Mouse (Mus musculus) brain, embryonic 18.5 days (tissue): ENCODE results near the gene Oxct1.
A peak's percentile ranks its signal among the peaks of the same experiment; 100 is the strongest.

Experiments used
- DNase-seq: peaks from one replicate; pipeline ENCODE4 v3.0.0-alpha.2; 2012; ENCODE audit warnings: low read depth, low spot score

Gene Oxct1

GRCm38 (mm10) chr15:4028411-4028700 is 2.2 kb downstream of the Oxct1 start:
- no peak for DNase-seq

GRCm38 (mm10) chr15:4028960-4029359 is 2.8 kb downstream of the Oxct1 start:
- no peak for DNase-seq

GRCm38 (mm10) chr15:4033168-4034004 is 7.2 kb downstream of the Oxct1 start:
- no peak for DNase-seq

GRCm38 (mm10) chr15:4042423-4042822 is 16.2 kb downstream of the Oxct1 start:
- no peak for DNase-seq

- no peak for DNase-seq
These were observed 16.9 kb downstream of the Oxct1 start for GRCm38 (mm10) chr15:4043032-4043471.

GRCm38 (mm10) chr15:4056627-4057026 is 30.4 kb downstream of the Oxct1 start:
- peak; percentile 22 for DNase-seq

GRCm38 (mm10) chr15:4063574-4063973 is 37.4 kb downstream of the Oxct1 start:
- no peak for DNase-seq

GRCm38 (mm10) chr15:4064013-4064412 is 37.8 kb downstream of the Oxct1 start:
- no peak for DNase-seq

- no peak for DNase-seq
These were observed 38.5 kb downstream of the Oxct1 start for GRCm38 (mm10) chr15:4064694-4065093.

- DNase-seq, result no peak
These were observed 41.2 kb downstream of the Oxct1 start for GRCm38 (mm10) chr15:4067273-4067990.

GRCm38 (mm10) chr15:4077978-4078377 is 51.8 kb downstream of the Oxct1 start:
- no peak for DNase-seq

GRCm38 (mm10) chr15:4078785-4079184 is 52.6 kb downstream of the Oxct1 start:
- no peak for DNase-seq

GRCm38 (mm10) chr15:4079425-4080189 is 53.4 kb downstream of the Oxct1 start:
- no peak for DNase-seq

GRCm38 (mm10) chr15:4085600-4086384 is 59.6 kb downstream of the Oxct1 start:
- no peak for DNase-seq

GRCm38 (mm10) chr15:4087446-4087845 is 61.3 kb downstream of the Oxct1 start:
- no peak for DNase-seq

GRCm38 (mm10) chr15:4087914-4088313 is 61.7 kb downstream of the Oxct1 start:
- DNase-seq, result no peak

GRCm38 (mm10) chr15:4090601-4091000 is 64.4 kb downstream of the Oxct1 start:
- no peak for DNase-seq

GRCm38 (mm10) chr15:4092586-4092985 is 66.4 kb downstream of the Oxct1 start:
- DNase-seq, result no peak

- DNase-seq, result no peak
These were observed 74.2 kb downstream of the Oxct1 start for GRCm38 (mm10) chr15:4100341-4100921.

- no peak for DNase-seq
These were observed 74.8 kb downstream of the Oxct1 start for GRCm38 (mm10) chr15:4101025-4101424.

- DNase-seq, result no peak
These were observed 78.1 kb downstream of the Oxct1 start for GRCm38 (mm10) chr15:4104319-4104718.
